Mouse (Mus musculus): ENCODE measurements around the gene Ncam1.

DNA sequence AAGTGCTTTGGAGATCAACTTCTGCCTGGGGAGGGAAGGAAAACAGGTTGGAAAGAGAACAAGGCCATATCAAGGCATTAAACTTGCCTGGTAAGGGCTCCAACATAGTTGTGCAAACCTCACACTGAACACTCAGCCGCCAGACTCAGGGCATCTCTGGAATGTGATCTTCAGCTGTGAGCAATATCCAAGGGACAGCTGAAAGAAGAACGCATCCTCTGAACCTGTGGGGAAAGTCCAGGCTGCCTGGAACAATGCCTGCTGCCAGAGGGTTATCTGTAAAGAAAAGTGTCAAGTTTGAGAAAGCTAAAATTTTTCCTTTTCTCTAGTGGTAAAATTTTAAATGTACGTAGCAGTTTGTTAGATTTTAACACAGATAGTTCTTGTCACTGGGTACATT lies 4.5 kb upstream of the Ncam1 start:
- no peak for TF ChIP-seq NELFE (IDR thresholded peaks at IDR 0.05; ENCODE audit: low read depth, low read length)
- no peak for TF ChIP-seq RAD21 (IDR thresholded peaks at IDR 0.05; ENCODE audit: low read depth, low read length)
- no peak for TF ChIP-seq EP300 (IDR thresholded peaks at IDR 0.05; ENCODE audit: low read length)
- no peak for TF ChIP-seq CTCF (conservative IDR thresholded peaks at IDR 0.05 in 1 of 2, IDR thresholded peaks at IDR 0.05 in 1 of 2; ENCODE audit: low read depth in 2 of 2, low read length in 2 of 2)
- no peak for TF ChIP-seq CHD1 (IDR thresholded peaks at IDR 0.05; ENCODE audit: low read depth, low read length)
- TF ChIP-seq POLR2AphosphoS2 (IDR thresholded peaks at IDR 0.05; ENCODE audit: low read depth, low read length) = no peak
- no peak for TF ChIP-seq POLR2A (IDR thresholded peaks at IDR 0.05; ENCODE audit: low read depth, low read length)
- TF ChIP-seq MAZ (IDR thresholded peaks at IDR 0.05; ENCODE audit: low read depth, low read length) = no peak
